Mouse (Mus musculus) stomach, postnatal 0 days (tissue): Measurements from ENCODE around the gene Zbtb9.

ENCODE experiments used
- CTCF ChIP-seq: IDR thresholded peaks from 2 replicates; pipeline ENCODE4 v1.5.1; 2016; ENCODE audit warnings: antibody characterized with exemption, low read depth, mild to moderate bottlenecking, moderate library complexity
- EP300 ChIP-seq: optimal IDR thresholded peaks from 2 replicates; pipeline ENCODE3; 2016; ENCODE audit warnings: antibody characterized with exemption

GRCm38 (mm10) chr17:27057517-27058055 is 84.6 kb downstream of the Zbtb9 start:
- TF ChIP-seq CTCF (no peak), EP300 (no peak)
